Mouse (Mus musculus) neural tube, embryonic 15.5 days (tissue): Measurements from ENCODE around the gene 2300002M23Rik. TPM values are rescaled to one million over a fixed set of nuclear protein-coding genes. Genes with fewer than 3 reads are reported as not detected.

ENCODE experiments used
- ATAC-seq: fragments of 200-750 bp; cut with Nextera tagmentation; 2 replicates; pipeline ENCODE4 v1.8.0; 2017; ENCODE audit warnings: mild to moderate bottlenecking, moderate TSS enrichment, moderate library complexity; ENCODE audit not compliant: low FRiP score
- H3K27ac ChIP-seq: fragments of 300-500 bp; sonication (generic); replicated peaks from 2 replicates; pipeline ENCODE4 v1.5.1; 2015; ENCODE audit warnings: mild to moderate bottlenecking, inconsistent platforms
- H3K27me3 ChIP-seq: fragments of 300-500 bp; sonication (generic); replicated peaks from 2 replicates; pipeline ENCODE4 v1.6.1; 2015; ENCODE audit warnings: inconsistent platforms
- H3K36me3 ChIP-seq: fragments of 300-500 bp; sonication (generic); 2 replicates; pipeline ENCODE4 v1.6.1; 2015; ENCODE audit warnings: inconsistent platforms
- H3K4me1 ChIP-seq: fragments of 300-500 bp; sonication (generic); 2 replicates; pipeline ENCODE4 v1.6.1; 2015; ENCODE audit warnings: inconsistent platforms
- H3K4me2 ChIP-seq: fragments of 300-500 bp; sonication (generic); 2 replicates; pipeline ENCODE4 v1.6.1; 2015; ENCODE audit warnings: inconsistent platforms, mild to moderate bottlenecking, moderate library complexity
- H3K4me3 ChIP-seq: fragments of 300-500 bp; sonication (generic); replicated peaks from 2 replicates; pipeline ENCODE4 v1.5.1; 2015; ENCODE audit warnings: mild to moderate bottlenecking, inconsistent platforms
- H3K9ac ChIP-seq: fragments of 300-500 bp; sonication (generic); replicated peaks from 2 replicates; pipeline ENCODE4 v1.6.1; 2015; ENCODE audit warnings: mild to moderate bottlenecking, inconsistent platforms
- H3K9me3 ChIP-seq: fragments of 300-500 bp; sonication (generic); replicated peaks from 2 replicates; pipeline ENCODE4 v1.6.1; 2016; ENCODE audit warnings: inconsistent platforms
- WGBS: fragments of 180-500 bp; shearing (Covaris S2); methylation state at CpG from one replicate; pipeline ENCODE4 v1.1.7; 2015; ENCODE audit warnings: mixed read lengths; 5-methylcytosine and 5-hydroxymethylcytosine counted together
- polyA plus RNA-seq: library from polyadenylated mRNA; unstranded; fragments of >200 nt; fragmentation: Nextera tagmentation; extraction: Ambion mirVana; gene quantifications from 2 replicates; pipeline ENCODE4 v1.2.1, GENCODE M21; 2015

Gene 2300002M23Rik
- polyA plus RNA-seq, 1 experiment from 2014 or later, result not detected

DNA sequence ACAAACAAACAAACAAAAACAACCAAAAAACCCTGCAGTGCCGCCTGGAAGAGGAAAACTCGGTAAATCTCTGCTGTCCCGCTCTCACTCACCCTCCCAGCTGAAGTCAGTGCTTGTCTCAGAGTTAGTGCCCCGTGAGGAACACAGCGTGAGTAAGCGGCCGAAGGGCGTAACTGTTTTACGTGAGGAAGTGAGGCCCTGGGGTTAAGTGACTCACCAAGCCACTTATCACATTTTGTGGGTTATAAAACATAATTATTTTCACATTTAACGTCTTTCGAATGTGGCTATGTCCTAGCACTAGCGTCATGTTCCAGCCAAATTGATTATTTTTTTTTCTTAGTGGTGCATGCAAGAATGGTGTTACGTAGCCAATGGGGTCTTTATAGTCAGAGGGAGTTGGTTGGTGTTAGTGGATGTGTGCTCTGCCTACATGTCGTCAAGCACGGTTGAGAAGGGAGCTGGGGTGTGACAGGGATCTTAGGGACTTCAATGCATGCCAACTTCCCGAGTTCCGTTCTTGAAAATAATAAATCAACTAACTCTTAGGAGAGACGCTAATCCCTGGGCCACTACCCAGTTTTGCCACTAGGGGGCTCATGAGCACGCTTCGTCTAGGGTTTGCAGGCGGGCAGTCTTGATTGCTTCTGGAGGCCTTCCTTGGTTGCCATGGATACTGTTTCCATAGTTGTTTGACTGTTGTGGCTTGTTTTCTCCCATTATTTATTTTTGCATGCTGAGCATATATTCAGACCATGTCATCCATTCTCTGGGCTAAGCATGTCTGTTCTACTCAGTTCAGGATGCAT lies 23.4 kb downstream of the 2300002M23Rik start:
- peaks cover 7% of the 10 kb centered on the region; the same call in 1 of the 2 replicates for H3K4me1 ChIP-seq
- 44% methylated on average over 21 of the region's 21 CpGs for WGBS
- ATAC-seq, result peak; percentile 89

DNA sequence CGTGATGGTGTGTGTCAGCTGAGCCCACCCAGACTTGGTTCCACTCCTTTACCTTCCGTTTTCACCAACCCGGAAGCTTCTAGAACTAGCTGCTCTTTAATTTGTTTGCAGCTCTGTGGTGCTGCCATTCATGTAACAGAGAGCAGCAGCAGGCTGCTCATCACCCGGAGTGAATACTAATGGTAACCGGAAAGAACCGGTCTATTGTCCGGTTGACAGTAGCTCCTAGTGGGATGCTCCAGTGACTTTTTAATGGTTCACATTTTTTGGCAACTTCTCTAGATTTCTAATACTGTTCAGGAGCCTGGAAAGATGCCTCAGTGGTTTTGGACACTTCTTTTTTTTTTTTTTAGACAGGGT lies 23.9 kb downstream of the 2300002M23Rik start:
- peak overlapping the region; percentile 56 for H3K27ac ChIP-seq
- H3K9ac ChIP-seq, result no peak overlapping the region
- no peak overlapping the region for H3K4me3 ChIP-seq
- no peaks in the 10 kb centered on the region for H3K27me3 ChIP-seq
- ATAC-seq, result peak; percentile 63
- no peaks in the 10 kb centered on the region for H3K9me3 ChIP-seq
- WGBS, result 51% methylated on average over 7 of the region's 7 CpGs
- H3K36me3 ChIP-seq, result no peaks in the 10 kb centered on the region
- H3K4me1 ChIP-seq, result peaks cover 7% of the 10 kb centered on the region; the same call in 1 of the 2 replicates
- peak overlapping the region; percentile 34 for H3K4me2 ChIP-seq

More for the DNA sequence above, 23.4 kb downstream of the 2300002M23Rik start:
- H3K36me3 ChIP-seq, result no peaks in the 10 kb centered on the region
- no peak overlapping the region for H3K9ac ChIP-seq
- peak overlapping the region; percentile 56 for H3K27ac ChIP-seq
- H3K9me3 ChIP-seq, result no peaks in the 10 kb centered on the region
- H3K4me3 ChIP-seq, result no peak overlapping the region
- H3K27me3 ChIP-seq, result no peaks in the 10 kb centered on the region
- peak overlapping the region; percentile 34 for H3K4me2 ChIP-seq

- Histone ChIP-seq H3K4me2 (no peak overlapping the region), H3K36me3 (no peaks in the 10 kb centered on the region), H3K9ac (no peak overlapping the region), H3K4me1 (peaks cover 7% of the 10 kb centered on the region; the same call in 1 of the 2 replicates), H3K4me3 (no peak overlapping the region), H3K27me3 (no peaks in the 10 kb centered on the region), H3K9me3 (no peaks in the 10 kb centered on the region), H3K27ac (no peak overlapping the region)
- no peak for ATAC-seq
- WGBS, result 94% methylated on average over 15 of the region's 15 CpGs
Observed at GRCm38 (mm10) chr17:35591731-35592130, 24.5 kb downstream of the 2300002M23Rik start.

- 87% methylated on average over 9 of the region's 9 CpGs for WGBS
- Histone ChIP-seq H3K36me3 (no peaks in the 10 kb centered on the region), H3K4me2 (no peak overlapping the region), H3K9ac (no peak overlapping the region), H3K27ac (no peak overlapping the region), H3K9me3 (no peaks in the 10 kb centered on the region), H3K27me3 (no peaks in the 10 kb centered on the region), H3K4me3 (no peak overlapping the region), H3K4me1 (peaks cover 7% of the 10 kb centered on the region; the same call in 1 of the 2 replicates)
- ATAC-seq, result no peak
Observed at GRCm38 (mm10) chr17:35592131-35592530, 24.9 kb downstream of the 2300002M23Rik start.

DNA sequence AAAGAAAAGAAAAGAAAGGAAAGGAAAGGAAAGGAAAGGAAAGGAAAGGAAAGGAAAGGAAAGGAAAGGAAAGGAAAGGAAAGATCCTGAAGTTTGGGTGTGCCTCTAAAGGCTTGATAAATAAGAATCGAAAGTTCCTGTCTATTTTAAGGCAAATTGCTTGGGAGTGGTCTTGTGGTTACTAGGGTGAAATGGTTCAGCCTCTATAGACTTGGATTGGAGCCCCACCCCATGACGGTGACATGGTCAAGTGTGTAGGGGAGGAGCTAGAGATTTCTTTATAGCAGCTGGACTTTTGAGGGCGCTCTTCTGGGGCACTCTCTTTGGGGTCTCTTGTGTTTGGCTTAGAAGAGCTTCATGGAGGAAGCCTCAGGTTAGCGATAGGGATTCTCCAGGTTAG lies 26.5 kb downstream of the 2300002M23Rik start:
- Histone ChIP-seq H3K9me3 (no peaks in the 10 kb centered on the region), H3K36me3 (no peaks in the 10 kb centered on the region), H3K27ac (no peak overlapping the region), H3K27me3 (no peaks in the 10 kb centered on the region), H3K4me2 (no peak overlapping the region), H3K4me1 (peaks cover 7% of the 10 kb centered on the region; the same call in 1 of the 2 replicates), H3K9ac (no peak overlapping the region), H3K4me3 (no peak overlapping the region)
- no peak for ATAC-seq
- WGBS, result 44% methylated on average over 4 of the region's 4 CpGs

DNA sequence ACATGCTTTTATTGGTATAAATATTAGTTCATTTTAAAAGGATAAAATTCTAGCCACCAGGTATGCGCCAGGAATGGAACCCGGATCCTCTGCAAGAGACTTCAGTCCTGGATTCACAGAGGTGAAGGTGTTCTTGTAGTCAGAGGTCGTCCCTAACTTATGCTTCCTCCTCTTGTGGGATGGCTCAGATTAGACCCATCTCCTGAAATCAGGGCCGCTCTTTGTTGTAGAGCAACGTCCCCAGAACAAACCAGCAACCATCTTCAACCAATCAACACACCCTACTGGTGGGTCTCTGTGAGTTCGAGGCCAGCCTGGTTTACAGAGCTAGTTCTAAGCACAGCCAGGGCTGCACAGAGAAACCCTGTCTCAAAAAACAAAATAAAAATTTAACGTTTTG lies 27.2 kb downstream of the 2300002M23Rik start:
- no peak for ATAC-seq
- H3K27ac ChIP-seq, result no peak overlapping the region
- no peak overlapping the region for H3K4me3 ChIP-seq
- no peaks in the 10 kb centered on the region for H3K36me3 ChIP-seq
- no peaks in the 10 kb centered on the region for H3K9me3 ChIP-seq
- 84% methylated on average over 7 of the region's 7 CpGs for WGBS
- H3K27me3 ChIP-seq, result no peaks in the 10 kb centered on the region
- H3K4me1 ChIP-seq, result peaks cover 7% of the 10 kb centered on the region; the same call in 1 of the 2 replicates
- no peak overlapping the region for H3K9ac ChIP-seq
- H3K4me2 ChIP-seq, result no peak overlapping the region

DNA sequence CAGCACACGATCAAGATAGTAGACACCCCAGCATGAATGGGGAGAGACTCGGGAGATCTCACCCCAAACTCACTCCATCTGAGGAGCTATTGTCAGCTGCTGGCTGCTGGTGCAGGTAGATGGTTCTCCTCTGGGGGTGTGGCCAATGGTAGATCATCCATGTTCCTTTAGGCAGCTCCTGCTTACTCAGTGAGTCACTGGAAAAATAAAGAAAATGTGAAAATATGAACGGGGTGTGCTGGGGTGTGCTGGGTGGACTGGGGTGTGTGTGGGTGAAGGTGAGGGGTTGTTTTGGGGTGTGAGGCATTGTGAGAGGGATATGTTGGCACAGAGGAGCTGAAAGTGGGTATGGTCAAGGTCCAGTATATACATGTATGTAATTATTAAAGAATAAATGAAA lies 30.1 kb downstream of the 2300002M23Rik start:
- Histone ChIP-seq H3K4me1 (no peaks in the 10 kb centered on the region), H3K27me3 (0 out of 2 replicates have a peak, but pooled peaks cover 3% of the 10 kb centered on the region), H3K4me2 (no peak overlapping the region), H3K4me3 (no peak overlapping the region), H3K9ac (no peak overlapping the region), H3K27ac (no peak overlapping the region), H3K9me3 (no peaks in the 10 kb centered on the region), H3K36me3 (no peaks in the 10 kb centered on the region)
- no peak for ATAC-seq
- 95% methylated on average over 3 of the region's 3 CpGs for WGBS

GRCm38 (mm10) chr17:35601249-35601648 lies 34.0 kb downstream of the 2300002M23Rik start, which contains the start of gene Sfta2:
TSS of gene Sfta2 (plus strand) at chr17:35601549.
- Histone ChIP-seq H3K4me3 (no peak within 1 kb of the TSS), H3K27ac (no peak within 1 kb of the TSS), H3K4me2 (no peak within 1 kb of the TSS), H3K9ac (no peak within 1 kb of the TSS), H3K36me3 (no peaks in the 10 kb centered on the region), H3K9me3 (no peaks in the 10 kb centered on the region), H3K27me3 (0 out of 2 replicates have a peak, but pooled peaks cover 3% of the 10 kb centered on the region), H3K4me1 (no peaks in the 10 kb centered on the region)
- no peak for ATAC-seq
- WGBS, result 65% methylated on average over 2 of the region's 2 CpGs

DNA sequence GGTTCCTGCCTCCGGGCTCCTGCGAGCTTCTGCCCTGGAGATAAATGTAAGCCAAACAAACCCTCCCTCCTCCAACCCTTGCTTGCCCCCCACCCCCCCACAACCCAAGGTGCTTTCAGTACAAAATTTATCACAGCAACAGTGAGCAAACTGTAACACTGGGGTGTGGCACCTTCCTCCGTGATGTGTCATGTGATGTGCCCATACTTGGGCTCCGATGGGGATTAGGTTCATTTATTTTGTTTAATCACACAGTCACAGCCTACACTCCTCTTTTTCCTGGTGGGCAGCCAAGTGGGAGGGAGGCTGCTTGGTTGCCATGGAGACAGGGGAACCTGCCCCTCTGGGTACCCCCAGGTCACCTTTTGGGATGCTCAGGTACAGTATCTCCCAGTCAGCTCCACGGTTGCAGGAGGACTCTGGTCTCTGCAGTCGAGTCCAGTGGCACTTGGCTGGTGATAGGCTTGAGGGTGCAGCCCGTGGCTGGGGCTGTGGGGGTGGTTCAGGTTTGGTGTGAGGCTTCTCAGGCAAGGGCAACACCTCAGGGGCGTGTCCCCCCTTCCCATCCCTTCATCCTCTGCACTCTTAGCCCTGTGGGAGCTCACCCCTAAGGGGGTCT lies 34.6 kb downstream of the 2300002M23Rik start:
- Histone ChIP-seq H3K27ac (no peak overlapping the region), H3K9ac (no peak overlapping the region), H3K27me3 (0 out of 2 replicates have a peak, but pooled peaks cover 3% of the 10 kb centered on the region), H3K4me3 (no peak overlapping the region), H3K36me3 (no peaks in the 10 kb centered on the region), H3K4me2 (no peak overlapping the region), H3K4me1 (no peaks in the 10 kb centered on the region), H3K9me3 (no peaks in the 10 kb centered on the region)
- ATAC-seq, result no peak
- 63% methylated on average over 8 of the region's 8 CpGs for WGBS

GRCm38 (mm10) chr17:35617127-35617526 lies 49.9 kb downstream of the 2300002M23Rik start:
- 82% methylated on average over 4 of the region's 4 CpGs for WGBS
- H3K4me2 ChIP-seq, result no peak overlapping the region
- no peak for ATAC-seq
- H3K36me3 ChIP-seq, result no peaks in the 10 kb centered on the region
- no peak overlapping the region for H3K27ac ChIP-seq
- H3K27me3 ChIP-seq, result no peaks in the 10 kb centered on the region
- H3K9me3 ChIP-seq, result no peaks in the 10 kb centered on the region
- no peaks in the 10 kb centered on the region for H3K4me1 ChIP-seq
- no peak overlapping the region for H3K4me3 ChIP-seq
- H3K9ac ChIP-seq, result no peak overlapping the region
